Mouse (Mus musculus): ENCODE data around the gene Nabp2.

Nabp2 gene

DNA sequence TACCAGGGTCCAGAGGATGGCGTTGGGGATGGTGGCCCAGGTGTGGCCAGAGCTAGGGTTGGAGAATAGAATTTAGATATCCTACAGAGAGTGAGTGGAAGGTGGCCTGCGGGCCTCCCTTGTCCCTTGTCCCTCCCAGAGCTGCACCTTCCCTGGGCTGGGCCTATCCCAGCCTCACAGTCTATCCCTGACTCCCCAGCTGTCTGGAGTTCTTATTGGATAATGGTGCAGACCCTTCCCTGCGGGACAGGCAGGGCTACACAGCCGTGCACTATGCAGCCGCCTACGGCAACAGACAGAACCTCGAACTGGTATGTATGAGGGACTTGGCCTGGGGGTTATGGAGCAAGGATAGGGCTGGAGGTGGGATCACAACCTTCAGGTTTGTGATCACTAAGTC is 25.4 kb downstream of the Nabp2 start:
- no peak for DNase-seq (ENCODE audit: low spot score)

DNA sequence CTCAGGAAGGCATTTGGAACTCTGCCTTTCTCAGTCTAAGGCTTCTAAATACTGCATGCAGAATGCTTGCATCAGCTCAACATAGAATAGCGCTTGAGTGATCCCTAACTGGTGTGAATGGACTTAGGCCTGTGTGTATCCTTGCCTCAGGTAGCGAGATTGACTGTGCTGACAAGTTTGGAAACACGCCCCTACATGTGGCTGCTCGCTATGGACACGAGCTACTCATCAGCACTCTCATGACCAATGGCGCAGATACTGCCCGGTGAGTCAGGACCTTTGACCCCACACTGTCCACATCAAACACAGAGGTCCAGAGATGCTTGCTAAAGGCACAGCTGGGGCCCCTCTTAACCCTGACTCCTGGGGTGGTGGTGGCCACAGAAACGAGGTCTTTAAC is 28.8 kb downstream of the Nabp2 start:
- no peak for DNase-seq (ENCODE audit: low spot score)

DNA sequence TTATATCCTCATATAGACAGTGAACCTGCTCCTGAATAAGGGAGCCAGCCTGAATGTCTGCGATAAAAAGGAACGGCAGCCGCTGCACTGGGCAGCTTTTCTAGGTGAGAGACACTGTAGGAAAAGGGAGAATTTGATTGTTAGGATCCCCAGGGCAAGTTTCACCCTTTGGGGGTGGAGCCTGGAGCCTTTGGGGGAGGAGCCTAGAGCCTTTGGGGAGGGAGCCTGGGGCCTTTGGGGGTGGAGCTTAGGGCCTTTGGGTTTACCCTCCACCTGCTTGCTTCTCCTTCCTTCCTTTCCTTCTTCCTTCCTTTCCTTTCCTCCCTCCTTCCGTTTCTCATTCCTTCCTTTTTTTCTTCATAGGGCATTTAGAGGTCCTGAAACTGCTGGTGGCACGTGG is 30.7 kb downstream of the Nabp2 start:
- DNase-seq (ENCODE audit: low spot score), result peak; percentile 56

- no peak for DNase-seq (ENCODE audit: low spot score)
Observed at GRCm38 (mm10) chr10:128379260-128379659, 32.0 kb downstream of the Nabp2 start.

DNA sequence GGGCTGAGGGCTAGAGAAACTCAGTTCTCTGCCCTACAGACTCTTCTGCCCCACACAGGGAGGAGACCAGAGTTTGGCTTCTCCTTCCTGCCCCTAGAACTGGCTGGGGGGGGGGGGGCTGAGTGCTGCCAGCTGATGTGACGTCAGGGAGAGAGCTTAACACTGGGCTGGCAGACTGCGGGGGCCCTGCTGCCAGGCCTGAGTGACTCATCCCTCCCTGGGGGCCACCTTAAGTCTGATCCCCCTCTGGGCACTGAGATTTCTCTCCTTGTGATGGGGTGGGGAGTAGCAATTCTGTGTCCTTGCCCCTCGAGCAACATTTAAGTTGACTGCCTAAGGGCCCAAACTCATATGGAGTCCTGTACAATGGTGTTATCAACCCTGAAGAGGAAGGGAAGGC is 32.8 kb downstream of the Nabp2 start:
- DNase-seq (ENCODE audit: low spot score), result no peak

GRCm38 (mm10) chr10:128377940-128378448 is 33.3 kb downstream of the Nabp2 start:
- no peak for DNase-seq (ENCODE audit: low spot score)

- no peak for DNase-seq (ENCODE audit: low spot score)
Observed at GRCm38 (mm10) chr10:128377222-128377939, 33.9 kb downstream of the Nabp2 start.

DNA sequence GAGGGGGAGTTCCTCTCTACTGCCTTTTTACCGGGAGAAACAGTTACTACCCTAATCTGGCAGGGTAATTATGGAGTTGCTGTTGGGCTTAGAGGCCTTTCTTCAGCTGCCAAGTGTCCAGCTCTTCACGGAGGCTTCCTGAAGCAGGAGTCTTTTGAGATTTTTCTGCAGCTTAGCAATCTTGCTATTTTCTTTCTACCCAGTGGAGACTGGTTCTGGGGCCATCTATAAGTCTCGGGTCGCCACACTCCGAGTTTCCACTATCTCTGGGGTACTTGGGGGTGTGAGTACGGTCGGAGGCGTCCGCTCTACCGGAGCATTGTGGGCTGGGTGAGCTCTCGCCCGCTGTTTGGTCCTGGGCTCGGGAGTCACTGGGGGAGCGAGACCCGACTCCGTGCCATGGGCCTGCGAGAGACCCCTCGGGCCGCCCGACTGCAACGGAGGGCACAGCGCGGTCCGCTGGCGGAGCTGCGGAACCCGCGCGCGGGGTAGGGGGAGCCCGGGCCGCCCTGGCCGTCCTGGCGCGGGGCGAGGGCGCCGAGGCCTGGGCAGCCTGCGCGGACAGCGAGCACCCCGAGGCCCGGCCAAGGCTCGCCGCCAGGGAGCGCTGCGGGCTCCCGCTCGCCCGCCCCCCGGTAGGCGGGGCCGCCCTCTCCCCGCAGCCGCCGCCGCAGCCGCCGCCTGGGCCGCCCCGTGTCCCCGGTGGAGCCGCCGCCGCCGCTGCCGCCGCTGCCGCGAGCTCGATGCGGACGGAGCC is 34.7 kb downstream of the Nabp2 start, which contains the start of gene Ankrd52:
Gene Ankrd52, plus strand, starts transcription at position 661 of the 757 bp plus-strand sequence.
- DNase-seq (ENCODE audit: low spot score), result peak; percentile 72

- no peak for DNase-seq (ENCODE audit: low spot score)
Observed at GRCm38 (mm10) chr10:128376099-128376454, 35.2 kb downstream of the Nabp2 start.

DNA sequence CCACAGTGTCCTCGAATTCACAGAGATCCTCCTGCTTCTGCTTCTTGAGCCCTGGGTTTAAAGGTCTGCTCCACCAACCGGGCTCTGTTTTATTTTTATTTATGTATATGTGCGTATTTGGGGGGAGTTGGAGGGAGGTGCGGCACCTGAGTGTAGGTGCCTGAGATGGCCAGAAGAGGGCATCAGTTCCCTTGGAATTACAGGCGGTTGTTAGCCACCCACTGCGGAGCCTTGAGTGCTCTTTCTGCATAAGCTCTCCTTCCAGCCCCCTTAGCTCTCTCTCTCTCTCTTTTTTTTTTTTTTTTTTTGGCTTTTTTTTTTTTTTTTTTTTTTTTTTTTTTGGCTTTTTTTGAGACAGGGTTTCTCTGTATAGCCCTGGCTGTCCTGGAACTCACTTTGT is 36.9 kb downstream of the Nabp2 start:
- DNase-seq (ENCODE audit: low spot score), result no peak

DNA sequence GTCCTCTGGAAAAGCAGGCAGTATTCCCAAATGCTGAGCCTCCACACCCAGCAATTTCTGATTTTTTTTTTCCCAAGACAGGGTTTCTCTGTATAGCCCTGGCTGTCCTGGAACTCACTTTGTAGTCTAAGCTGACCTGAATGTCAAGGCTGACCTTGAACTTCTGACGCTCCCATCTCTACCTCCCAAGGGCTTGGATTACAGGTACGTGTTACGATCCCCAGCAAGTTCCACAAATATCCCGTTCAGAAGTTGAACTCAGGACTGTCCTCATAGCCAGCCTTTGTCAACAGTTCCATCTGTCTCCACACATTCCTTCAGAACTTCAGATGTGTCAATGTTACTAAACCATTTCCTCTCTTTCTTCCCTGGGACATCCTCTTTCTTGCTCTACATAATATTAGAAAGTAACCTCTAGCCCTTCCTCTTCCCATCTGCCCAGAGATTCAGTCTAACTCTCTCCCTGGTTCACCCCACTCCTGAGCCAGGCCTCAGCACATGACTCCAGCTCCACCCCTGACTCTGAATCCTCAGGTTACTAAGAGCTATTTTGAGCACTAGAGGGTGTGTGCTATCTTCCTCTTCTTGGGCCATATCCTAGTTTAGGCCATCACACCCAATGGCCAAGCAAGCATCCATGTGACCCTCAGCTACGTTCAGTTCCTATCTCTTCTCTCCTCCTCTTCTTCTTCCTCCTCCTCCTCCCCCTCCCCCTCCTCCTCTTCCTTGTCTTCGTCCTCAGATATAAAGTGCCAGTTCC is 38.1 kb downstream of the Nabp2 start:
- no peak for DNase-seq (ENCODE audit: low spot score)

DNA sequence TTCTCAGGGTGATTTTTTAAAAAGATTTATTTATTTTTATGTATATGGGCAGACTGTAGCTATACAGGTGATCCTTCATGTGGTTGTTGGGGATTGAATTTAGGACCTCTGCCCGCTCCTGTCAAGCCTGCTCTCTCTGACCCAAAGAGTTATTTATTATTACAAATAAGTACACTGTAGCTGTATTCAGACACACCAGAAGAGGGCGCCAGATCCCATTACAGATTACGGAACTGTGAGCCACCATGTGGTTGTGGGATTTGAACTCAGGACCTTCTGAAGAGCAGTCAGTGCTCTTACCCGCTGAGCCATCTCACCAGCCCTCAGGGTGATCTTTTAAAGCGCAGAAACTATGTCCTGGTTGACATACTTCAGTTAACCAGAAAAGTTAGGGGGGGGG is 39.1 kb downstream of the Nabp2 start:
- DNase-seq (ENCODE audit: low spot score), result no peak

DNA sequence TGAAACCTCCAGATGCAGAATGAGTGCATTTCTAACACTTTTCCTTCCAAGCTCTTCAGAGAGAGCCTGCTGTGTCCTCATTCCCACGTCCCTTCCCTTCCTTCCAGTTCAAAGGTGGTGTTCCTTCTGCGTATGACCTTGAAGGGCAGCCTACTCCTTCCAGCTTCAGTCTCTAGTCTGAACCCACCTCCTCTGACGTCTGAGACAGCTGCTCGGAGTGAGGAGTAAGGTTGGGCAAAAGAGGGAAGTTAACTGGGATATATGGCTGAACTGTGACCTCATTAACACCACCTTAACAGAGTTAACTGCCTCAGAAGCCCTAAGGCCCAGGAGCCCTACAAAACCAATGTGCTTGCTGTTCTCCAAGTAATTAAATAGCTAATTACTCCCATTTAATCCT is 40.7 kb downstream of the Nabp2 start:
- DNase-seq (ENCODE audit: low spot score), result no peak

GRCm38 (mm10) chr10:128370021-128370420 is 41.3 kb downstream of the Nabp2 start:
- no peak for DNase-seq (ENCODE audit: low spot score)

DNA sequence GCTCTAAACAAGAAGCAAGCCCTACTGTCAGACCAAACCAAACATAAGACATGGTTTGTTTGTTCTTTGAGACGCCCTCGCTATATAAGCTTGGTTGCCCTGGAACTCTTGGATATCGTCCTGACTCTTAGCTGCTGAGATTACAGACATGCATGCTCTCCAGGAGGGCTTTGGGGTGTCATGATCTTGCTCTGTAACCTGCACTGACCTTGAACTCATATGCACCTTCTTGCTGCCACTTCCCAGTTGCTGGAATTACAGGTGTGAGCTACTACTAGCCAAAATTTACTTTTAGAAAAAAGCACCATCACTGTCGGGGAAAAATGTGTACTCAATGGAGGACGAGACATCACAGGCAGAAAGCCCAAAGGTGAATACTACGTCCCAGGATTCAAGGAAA is 41.7 kb downstream of the Nabp2 start:
- no peak for DNase-seq (ENCODE audit: low spot score)

DNA sequence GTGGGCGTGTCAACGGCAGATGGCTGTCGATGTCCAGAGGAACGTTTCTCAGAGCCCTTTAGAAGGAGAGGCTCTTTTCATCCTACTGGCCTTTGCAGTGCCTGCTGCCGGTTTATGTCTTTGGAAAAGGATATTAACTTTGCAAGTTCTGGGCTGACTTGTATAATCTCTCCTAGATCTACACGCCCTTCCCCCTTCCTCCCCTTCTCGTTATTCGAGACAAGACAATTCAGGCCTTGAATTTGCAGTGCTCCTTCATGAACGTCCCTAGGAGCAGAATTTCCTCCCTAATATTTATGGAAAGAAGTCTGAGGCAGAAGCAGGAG is 42.1 kb downstream of the Nabp2 start:
- no peak for DNase-seq (ENCODE audit: low spot score)

DNA sequence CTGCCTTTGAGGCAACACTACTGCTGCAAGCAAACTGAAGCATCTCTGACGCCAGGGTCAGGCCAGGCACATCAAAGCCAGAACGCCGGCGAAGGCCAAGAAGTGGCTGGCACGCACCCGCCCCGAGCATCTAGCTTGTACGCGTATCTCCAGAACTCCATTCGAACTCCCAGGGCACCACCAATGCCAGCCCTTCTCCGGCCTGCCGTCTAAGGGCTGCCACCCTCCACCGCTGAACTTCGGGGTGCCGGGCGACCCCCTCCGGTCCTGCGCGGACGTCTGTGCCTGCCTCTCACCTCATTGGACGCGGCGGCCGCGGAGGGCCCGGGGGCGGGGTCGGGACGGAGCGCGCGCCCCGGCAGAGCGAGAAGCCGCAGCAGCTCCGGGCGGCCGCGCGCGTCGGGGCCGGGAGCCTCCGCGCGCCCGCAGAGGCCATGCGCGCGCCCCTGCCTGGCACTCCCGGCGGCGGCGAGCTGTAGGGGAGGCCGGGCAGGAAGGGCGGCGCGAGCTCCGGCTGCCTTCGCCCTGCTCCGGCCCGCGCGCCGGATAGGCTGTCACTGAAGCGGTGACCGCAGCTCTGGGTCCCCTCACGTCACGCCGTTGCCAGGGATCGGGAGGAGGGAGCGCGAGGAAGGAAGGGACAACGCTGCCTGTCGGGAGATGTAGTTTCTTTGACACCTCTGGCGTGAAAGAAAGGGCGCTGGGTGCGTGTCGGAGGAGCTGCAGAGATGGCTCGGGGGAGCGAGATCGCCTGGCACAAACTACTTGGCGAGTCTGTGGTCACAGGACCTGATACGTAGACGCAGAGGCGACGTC is 42.7 kb downstream of the Nabp2 start, which contains the start of gene Coq10a:
Gene Coq10a, minus strand, starts transcription at position 596 of the 816 bp plus-strand sequence.
- DNase-seq (ENCODE audit: low spot score), result peak; percentile 77

DNA sequence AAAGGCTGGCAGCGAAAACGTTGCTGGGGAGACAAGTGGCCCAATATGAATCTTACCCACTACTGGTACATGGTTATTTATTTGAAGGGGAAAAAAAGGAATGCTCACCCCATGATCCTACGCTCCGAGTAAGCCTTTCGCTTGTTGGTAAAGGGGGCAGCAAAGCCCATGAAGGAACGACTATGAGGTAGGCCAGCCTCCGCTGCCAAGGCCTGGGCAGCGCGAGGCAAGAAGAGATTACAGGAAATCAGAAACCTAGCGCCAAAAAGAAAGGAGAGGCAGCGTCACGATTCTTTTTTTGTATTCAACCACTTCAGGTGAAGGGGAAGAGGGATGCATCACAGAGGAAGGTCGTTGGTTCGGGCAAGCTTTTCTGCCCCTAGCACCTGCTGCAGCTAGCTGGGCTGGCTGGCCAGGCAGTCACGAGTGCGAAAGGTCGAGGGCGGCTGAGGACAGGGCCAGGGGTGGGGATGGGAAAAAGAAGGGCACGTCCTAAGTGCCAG is 43.3 kb downstream of the Nabp2 start:
- no peak for DNase-seq (ENCODE audit: low spot score)

- no peak for DNase-seq (ENCODE audit: low spot score)
Observed at GRCm38 (mm10) chr10:128362568-128362967, 48.7 kb downstream of the Nabp2 start.

GRCm38 (mm10) chr10:128361836-128362235 is 49.5 kb downstream of the Nabp2 start:
- DNase-seq (ENCODE audit: low spot score), result no peak

- no peak for DNase-seq (ENCODE audit: low spot score)
Observed at GRCm38 (mm10) chr10:128359226-128359625, 52.1 kb downstream of the Nabp2 start.

GRCm38 (mm10) chr10:128358796-128359195 is 52.5 kb downstream of the Nabp2 start:
- DNase-seq (ENCODE audit: low spot score), result peak; percentile 63

Data from c-Kit-positive CD71-positive TER-119-positive erythroid progenitor cells, embryonic 14.5 days (primary cell).